Mouse (Mus musculus): ENCODE results near the gene Gm10300. TPM values are rescaled to one million over a fixed set of nuclear protein-coding genes. Genes with fewer than 3 reads are reported as not detected.

The Gm10300 gene
- polyA plus RNA-seq, 1 experiment: not detected

GRCm38 (mm10) chr4:132065578-132065977 is 8.9 kb upstream of the Gm10300 start:
- Histone ChIP-seq H3K4me1 (ENCODE audit: control insufficient read depth, insufficient read depth, low read length) (peaks cover 2% of the 10 kb centered on the region; the same call in 1 of the 2 replicates), H3K27ac (ENCODE audit: insufficient read depth, low read length) (no peak overlapping the region), H3K4me3 (ENCODE audit: insufficient read depth, low read length) (no peak overlapping the region)
- no peak for TF ChIP-seq POLR2A (IDR thresholded peaks at IDR 0.05; ENCODE audit: low read depth, low read length)
- TF ChIP-seq CTCF (IDR thresholded peaks at IDR 0.05; ENCODE audit: borderline replicate concordance, insufficient read depth, low read length): no peak

- H3K4me1 ChIP-seq (ENCODE audit: control insufficient read depth, insufficient read depth, low read length): peaks cover 2% of the 10 kb centered on the region; the same call in 1 of the 2 replicates
- no peak for TF ChIP-seq POLR2A (IDR thresholded peaks at IDR 0.05; ENCODE audit: low read depth, low read length)
- no peak for TF ChIP-seq CTCF (IDR thresholded peaks at IDR 0.05; ENCODE audit: borderline replicate concordance, insufficient read depth, low read length)
- no peak overlapping the region for H3K27ac ChIP-seq (ENCODE audit: insufficient read depth, low read length)
- H3K4me3 ChIP-seq (ENCODE audit: insufficient read depth, low read length): no peak overlapping the region
Observed at GRCm38 (mm10) chr4:132066101-132066773, 8.3 kb upstream of the Gm10300 start.

GRCm38 (mm10) chr4:132067112-132067937 is 7.2 kb upstream of the Gm10300 start:
- Histone ChIP-seq H3K4me1 (ENCODE audit: control insufficient read depth, insufficient read depth, low read length) (peaks cover 2% of the 10 kb centered on the region; the same call in 1 of the 2 replicates), H3K27ac (ENCODE audit: insufficient read depth, low read length) (no peak overlapping the region), H3K4me3 (ENCODE audit: insufficient read depth, low read length) (no peak overlapping the region)
- TF ChIP-seq POLR2A (IDR thresholded peaks at IDR 0.05; ENCODE audit: low read depth, low read length) (no peak), CTCF (IDR thresholded peaks at IDR 0.05; ENCODE audit: borderline replicate concordance, insufficient read depth, low read length) (no peak)

- H3K27ac ChIP-seq (ENCODE audit: insufficient read depth, low read length): no peak overlapping the region
- peaks cover 2% of the 10 kb centered on the region; the same call in 1 of the 2 replicates for H3K4me1 ChIP-seq (ENCODE audit: control insufficient read depth, insufficient read depth, low read length)
- H3K4me3 ChIP-seq (ENCODE audit: insufficient read depth, low read length): no peak overlapping the region
- TF ChIP-seq POLR2A (IDR thresholded peaks at IDR 0.05; ENCODE audit: low read depth, low read length): no peak
- no peak for TF ChIP-seq CTCF (IDR thresholded peaks at IDR 0.05; ENCODE audit: borderline replicate concordance, insufficient read depth, low read length)
Observed at GRCm38 (mm10) chr4:132067938-132068235, 6.6 kb upstream of the Gm10300 start.

DNA sequence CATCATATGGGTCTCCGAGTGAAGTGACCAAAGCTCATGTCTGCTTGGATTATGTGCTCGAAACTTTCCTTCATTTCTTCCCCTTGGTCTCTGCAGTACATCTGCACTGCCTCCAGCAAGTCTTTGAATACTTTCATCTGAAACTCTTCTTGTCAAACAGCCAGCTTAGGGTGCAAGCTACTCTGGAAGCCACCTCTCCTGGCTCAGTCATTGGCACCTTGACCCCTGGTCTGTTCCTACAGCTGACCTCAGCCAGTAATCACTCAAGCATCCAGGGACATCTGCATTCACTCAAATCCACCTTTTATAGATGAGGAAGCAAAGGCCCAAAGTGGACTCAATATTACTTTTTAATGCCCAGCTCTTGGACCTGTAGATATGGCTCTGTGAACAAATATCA is 2.8 kb upstream of the Gm10300 start:
- H3K4me3 ChIP-seq (ENCODE audit: insufficient read depth, low read length): no peak overlapping the region
- H3K4me1 ChIP-seq (ENCODE audit: control insufficient read depth, insufficient read depth, low read length): no peaks in the 10 kb centered on the region
- no peak for TF ChIP-seq CTCF (IDR thresholded peaks at IDR 0.05; ENCODE audit: borderline replicate concordance, insufficient read depth, low read length)
- no peak overlapping the region for H3K27ac ChIP-seq (ENCODE audit: insufficient read depth, low read length)

GRCm38 (mm10) chr4:132072156-132072555 is 2.3 kb upstream of the Gm10300 start:
- Histone ChIP-seq H3K27ac (ENCODE audit: insufficient read depth, low read length) (no peak overlapping the region), H3K4me1 (ENCODE audit: control insufficient read depth, insufficient read depth, low read length) (0 out of 2 replicates have a peak, but pooled peaks cover 3% of the 10 kb centered on the region), H3K4me3 (ENCODE audit: insufficient read depth, low read length) (no peak overlapping the region)
- no peak for TF ChIP-seq CTCF (IDR thresholded peaks at IDR 0.05; ENCODE audit: borderline replicate concordance, insufficient read depth, low read length)

- TF ChIP-seq POLR2A (IDR thresholded peaks at IDR 0.05; ENCODE audit: low read depth, low read length) (no peak), CTCF (IDR thresholded peaks at IDR 0.05; ENCODE audit: borderline replicate concordance, insufficient read depth, low read length) (no peak)
- H3K4me1 ChIP-seq (ENCODE audit: control insufficient read depth, insufficient read depth, low read length): 0 out of 2 replicates have a peak, but pooled peaks cover 3% of the 10 kb centered on the region
- no peak overlapping the region for H3K27ac ChIP-seq (ENCODE audit: insufficient read depth, low read length)
- H3K4me3 ChIP-seq (ENCODE audit: insufficient read depth, low read length): no peak overlapping the region
Observed at GRCm38 (mm10) chr4:132072946-132073345, 1.6 kb upstream of the Gm10300 start.

DNA sequence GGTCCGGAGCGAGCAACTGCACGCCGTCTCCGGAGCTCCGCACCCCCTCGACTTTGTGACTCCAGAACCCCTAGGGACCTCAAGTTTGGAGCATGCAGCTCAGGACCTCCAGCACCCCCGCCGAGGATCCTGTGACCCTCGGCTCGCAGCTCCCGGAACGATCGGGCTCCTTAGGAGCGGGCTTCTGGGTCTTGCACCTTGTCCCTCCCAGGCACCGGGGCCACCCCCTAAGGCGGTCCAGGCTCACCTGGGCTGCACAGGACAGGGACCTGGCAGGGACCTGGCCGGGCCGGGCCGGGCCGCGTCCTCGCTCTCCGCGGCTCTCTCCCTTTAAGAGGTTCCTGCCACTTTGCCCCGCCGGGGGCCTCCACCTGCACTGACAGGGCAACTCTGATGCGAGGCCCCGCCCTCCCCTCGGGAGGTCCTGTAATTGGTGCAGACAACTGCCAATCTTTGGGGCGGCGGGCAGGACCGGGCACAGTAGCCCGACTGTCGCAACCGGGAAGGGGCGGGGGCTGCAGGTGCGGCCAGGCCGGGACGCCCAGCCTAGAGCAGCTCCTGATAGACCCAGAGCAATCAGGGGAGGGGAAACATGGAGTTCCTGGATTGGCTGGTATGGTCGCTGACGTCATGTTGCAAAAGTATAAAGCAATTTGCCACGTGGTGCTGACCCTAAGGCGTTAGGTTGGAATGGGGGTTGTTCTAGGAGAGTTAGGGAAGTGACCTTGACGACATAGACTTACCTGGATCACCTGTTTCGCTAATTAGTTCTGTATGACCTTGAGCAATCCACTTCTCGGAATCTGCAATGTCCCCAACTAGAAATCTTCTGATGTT is 654 bp downstream of the Gm10300 start, which contains the start of gene Epb41:
Gene Epb41 (minus strand): TSS at position 389 of the 837 bp plus-strand sequence.
- Histone ChIP-seq H3K4me1 (ENCODE audit: control insufficient read depth, insufficient read depth, low read length) (0 out of 2 replicates have a peak, but pooled peaks cover 3% of the 10 kb centered on the region), H3K4me3 (ENCODE audit: insufficient read depth, low read length) (peak within 1 kb of the TSS; percentile 94), H3K27ac (ENCODE audit: insufficient read depth, low read length) (peak within 1 kb of the TSS; percentile 34; the same call in 1 of the 2 replicates)
- peak; percentile 30; the same call in 1 of the 2 replicates for TF ChIP-seq POLR2A (IDR thresholded peaks at IDR 0.05; ENCODE audit: low read depth, low read length)
- no peak for TF ChIP-seq CTCF (IDR thresholded peaks at IDR 0.05; ENCODE audit: borderline replicate concordance, insufficient read depth, low read length)

DNA sequence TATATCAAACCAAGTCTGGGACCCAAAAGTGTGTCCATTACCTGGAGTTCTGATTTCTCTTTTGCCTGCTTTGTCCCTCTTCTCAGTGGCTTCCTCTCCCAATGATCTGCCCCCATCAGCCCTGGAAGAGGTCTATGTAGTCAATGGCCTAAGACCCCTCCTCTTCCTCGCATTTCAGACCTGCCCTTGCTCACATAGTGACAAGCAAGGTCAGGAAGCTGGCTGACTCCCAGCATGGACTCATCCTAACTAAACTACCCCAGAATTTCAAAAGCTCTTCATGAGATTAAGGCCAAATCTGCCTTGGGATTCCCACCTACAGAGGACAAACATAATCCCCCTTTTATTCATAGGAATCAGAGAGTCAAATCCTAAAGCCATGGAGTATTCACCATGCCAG is 1.3 kb downstream of the Gm10300 start:
- TF ChIP-seq CTCF (IDR thresholded peaks at IDR 0.05; ENCODE audit: borderline replicate concordance, insufficient read depth, low read length) (no peak), POLR2A (IDR thresholded peaks at IDR 0.05; ENCODE audit: low read depth, low read length) (no peak)
- Histone ChIP-seq H3K27ac (ENCODE audit: insufficient read depth, low read length) (no peak overlapping the region; the same call in 1 of the 2 replicates), H3K4me1 (ENCODE audit: control insufficient read depth, insufficient read depth, low read length) (0 out of 2 replicates have a peak, but pooled peaks cover 3% of the 10 kb centered on the region), H3K4me3 (ENCODE audit: insufficient read depth, low read length) (no peak overlapping the region)

Data from embryonic fibroblast, embryonic 13.5 days (primary cell).